Mouse (Mus musculus) spleen, adult 12 weeks (tissue): ENCODE measurements around the gene Gsdma2.
A peak's percentile ranks its signal among the peaks of the same experiment; 100 is the strongest.
"Not testable (repeated sequence)": the region's sequence is repeated elsewhere in the genome, so short reads cannot be mapped to it uniquely, and the experiment has no call there.

Source experiments
- DNase-seq: peaks from one replicate; pipeline ENCODE4 v3.0.0; 2022; ENCODE audit warnings: low spot score

The Gsdma2 gene

GRCm38 (mm10) chr11:98646459-98646858, at the start of gene Gsdma2:
Gene Gsdma2, plus strand, starts transcription at chr11:98646759.
- DNase-seq = no peak

DNA sequence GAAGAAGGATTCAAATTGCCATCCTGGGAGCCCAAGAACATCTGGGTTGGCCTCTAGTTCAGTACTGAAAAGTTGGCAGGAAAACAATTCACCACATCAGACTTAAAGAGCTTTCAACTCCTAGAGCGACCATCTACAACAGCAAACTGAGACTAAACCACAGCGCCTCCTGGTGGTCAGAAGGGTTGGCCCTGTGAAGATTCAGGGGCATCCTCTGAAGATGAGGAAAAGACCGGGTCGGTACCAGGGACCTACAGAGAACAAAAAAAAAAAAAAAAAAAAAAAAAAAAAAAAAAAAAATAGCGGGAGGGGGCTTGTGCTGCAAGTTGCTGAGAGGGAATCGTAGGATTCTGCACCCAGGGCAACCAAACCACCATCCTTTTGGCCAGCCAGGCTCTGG, 49.2 kb upstream of the Gsdma2 start:
- DNase-seq = peak; percentile 74

DNA sequence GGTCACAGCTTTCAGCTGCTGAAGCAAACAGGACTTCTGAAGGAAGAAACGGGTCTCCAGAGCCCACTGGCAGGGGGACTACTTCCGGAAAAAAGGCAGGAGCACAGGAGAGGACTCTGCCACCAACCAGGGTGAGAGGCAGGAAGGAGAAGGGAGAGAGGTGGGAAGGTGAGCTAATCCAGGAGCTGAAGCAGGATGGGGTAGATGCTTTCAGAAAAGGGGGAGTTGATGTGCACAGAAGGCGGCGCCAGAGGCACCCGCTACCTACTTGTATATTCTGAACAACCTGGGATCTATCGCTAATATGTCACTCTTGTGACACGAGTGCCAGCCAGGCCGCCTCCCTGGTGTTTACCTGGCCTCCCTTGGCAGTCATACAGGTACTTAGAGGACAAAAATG, 48.6 kb upstream of the Gsdma2 start, which contains the start of gene Lrrc3c:
Gene Lrrc3c (plus strand): TSS at position 301 of the 400 bp plus-strand sequence.
- DNase-seq = no peak

GRCm38 (mm10) chr11:98598851-98599290, 47.7 kb upstream of the Gsdma2 start:
- no peak for DNase-seq

GRCm38 (mm10) chr11:98599291-98599690, 47.3 kb upstream of the Gsdma2 start:
- DNase-seq = no peak

DNA sequence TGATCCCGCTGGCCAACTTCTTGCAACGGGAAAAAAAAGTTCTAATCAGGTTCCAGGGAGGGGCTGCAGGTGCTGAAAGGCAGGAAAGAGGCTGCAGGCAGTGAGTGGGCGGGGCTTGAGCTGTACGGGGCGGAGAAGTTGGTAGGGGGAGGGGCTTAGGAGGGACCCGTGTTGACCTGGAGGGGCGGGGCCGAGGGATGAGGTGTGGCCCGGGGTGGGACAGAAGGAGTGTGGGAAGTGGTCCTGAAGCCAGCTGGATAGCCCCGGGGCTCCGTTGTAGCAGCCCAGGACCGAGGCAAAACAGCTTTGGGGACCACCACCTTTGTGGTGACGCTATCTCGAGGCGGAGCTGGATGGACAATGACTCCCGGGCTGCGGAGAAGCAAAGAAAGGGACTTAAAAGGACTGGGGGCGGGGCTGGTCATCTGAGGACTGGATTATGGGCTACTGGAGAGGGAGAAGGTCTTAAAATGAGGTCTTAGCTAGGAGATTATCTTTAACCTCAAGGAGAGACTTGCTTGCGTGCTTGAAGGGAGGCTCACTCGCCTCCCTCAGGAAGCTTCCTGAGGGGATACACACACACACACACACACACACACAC, 44.4 kb upstream of the Gsdma2 start:
- no peak for DNase-seq

DNA sequence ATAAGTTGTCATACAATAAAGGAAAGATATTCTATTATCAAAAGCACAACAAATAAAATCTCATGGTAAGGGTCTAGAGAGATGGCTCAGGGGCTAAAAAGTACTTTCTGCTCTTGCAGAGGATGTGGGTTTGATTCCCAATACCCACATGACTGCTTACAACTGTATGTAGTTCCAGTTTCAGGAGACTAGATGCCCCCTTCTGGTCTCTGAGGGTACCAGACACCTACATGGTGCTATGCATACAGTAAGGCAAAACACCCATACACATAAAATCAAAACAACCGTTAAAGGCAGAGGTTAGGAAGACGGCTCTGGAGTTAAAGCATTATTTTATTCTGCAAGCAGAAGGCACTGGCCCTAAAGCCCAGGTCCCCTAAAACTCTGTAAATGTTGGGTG, 42.6 kb upstream of the Gsdma2 start:
- DNase-seq = no peak

- not testable (repeated sequence) for DNase-seq
Observed at GRCm38 (mm10) chr11:98604911-98605310, 41.6 kb upstream of the Gsdma2 start.

GRCm38 (mm10) chr11:98606763-98607162, 39.8 kb upstream of the Gsdma2 start:
- no peak for DNase-seq

- DNase-seq = no peak
Observed at GRCm38 (mm10) chr11:98620791-98621190, 25.8 kb upstream of the Gsdma2 start.

GRCm38 (mm10) chr11:98623981-98624380, 22.6 kb upstream of the Gsdma2 start:
- not testable (repeated sequence) for DNase-seq

DNA sequence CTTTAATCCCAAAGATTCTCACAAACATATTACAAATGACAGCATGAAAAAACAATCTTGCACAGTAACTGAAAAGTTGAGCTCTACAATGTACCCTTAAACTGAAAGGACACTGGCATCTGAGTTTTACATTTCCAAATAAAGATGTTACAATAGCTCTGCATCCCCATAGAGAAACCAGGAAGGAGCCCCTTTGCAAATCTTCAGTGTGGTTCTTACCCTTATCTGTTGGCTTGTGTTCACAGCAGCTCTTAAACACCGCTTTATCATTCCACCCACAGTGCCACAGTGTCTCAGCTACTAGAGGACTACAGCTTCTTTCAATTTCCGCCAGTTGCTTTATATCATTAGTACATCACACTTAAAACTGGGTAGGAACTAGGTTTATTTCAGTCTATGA, 22.2 kb upstream of the Gsdma2 start:
- DNase-seq = not testable (repeated sequence)

DNA sequence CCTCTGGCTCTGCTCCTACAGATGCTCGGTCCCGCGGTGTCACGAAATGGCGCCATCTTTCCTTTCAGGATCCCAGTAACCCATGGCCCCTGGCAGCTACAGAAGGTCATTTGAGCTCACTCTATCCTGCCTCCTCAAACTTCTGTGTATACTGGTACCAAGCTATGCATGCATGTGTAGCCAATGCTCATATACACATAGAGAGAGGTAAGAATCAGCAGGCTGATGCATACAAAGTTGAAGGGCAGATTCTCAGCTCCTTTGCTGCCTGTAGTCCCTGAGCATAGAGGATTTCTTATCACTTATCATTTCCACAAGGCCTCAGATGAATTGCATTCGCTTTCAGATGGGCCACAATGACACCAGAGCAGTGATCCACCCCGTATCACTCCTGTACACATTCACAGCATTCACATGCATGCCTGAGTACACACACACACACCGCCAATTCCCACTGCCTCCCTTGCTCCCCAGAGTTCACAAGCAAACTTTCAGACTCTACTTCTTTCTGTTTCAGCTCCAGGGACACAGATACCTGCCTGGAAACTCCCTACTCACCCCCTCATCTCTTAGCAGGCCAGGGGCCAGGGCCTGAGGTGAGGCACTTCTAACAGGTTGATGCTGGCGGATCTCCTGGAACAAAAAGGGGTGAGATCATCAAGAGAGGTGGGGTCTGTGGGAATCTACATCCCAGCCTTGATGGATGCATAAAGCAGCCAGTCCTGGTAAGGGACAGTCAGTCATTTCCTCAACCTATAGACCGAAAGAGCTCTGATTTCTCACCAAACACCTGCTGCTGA, 20.7 kb upstream of the Gsdma2 start, which contains the start of the genes Gm12355 and Gsdma3:
Gene Gm12355 (minus strand): TSS at position 51 of the 800 bp plus-strand sequence.
Gene Gsdma3 (plus strand): TSS at position 750 of the 800 bp plus-strand sequence.
- DNase-seq = no peak

GRCm38 (mm10) chr11:98628706-98629105, 17.9 kb upstream of the Gsdma2 start:
- DNase-seq = no peak

GRCm38 (mm10) chr11:98630646-98631045, 15.9 kb upstream of the Gsdma2 start:
- no peak for DNase-seq

DNA sequence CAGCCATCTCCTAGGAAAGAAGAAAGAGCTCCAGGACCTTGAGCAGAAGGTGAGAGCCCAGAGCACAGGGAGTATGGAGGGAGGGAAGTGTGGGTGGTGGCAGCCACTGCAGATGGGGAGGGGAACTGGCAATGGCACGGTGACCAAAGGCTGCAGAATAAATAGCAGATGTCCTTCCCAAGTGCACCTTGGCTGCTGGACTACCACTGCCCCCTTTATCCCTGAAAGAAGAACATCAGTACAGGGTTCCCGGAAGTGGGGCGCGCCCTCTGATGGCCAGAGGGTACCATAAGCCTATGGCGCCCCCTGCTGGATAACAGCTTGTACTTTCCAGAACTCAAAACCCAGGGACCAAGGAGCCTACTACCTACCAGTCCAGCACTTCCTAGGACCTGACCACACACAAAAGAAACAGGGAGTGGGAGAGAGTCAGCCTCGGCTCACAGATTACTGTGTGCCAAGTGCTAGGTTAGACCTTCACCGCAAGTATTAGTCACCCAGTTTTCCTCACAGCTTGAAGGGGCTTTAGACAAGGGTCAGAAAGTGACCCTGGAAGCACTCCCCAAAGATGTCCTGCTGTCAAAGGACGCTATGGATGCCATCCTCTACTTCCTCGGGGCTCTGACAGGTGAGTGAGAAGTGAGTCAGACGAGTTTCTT, 11.1 kb upstream of the Gsdma2 start:
- peak; percentile 12 for DNase-seq

- DNase-seq = no peak
Observed at GRCm38 (mm10) chr11:98637501-98637900, 9.1 kb upstream of the Gsdma2 start.

DNA sequence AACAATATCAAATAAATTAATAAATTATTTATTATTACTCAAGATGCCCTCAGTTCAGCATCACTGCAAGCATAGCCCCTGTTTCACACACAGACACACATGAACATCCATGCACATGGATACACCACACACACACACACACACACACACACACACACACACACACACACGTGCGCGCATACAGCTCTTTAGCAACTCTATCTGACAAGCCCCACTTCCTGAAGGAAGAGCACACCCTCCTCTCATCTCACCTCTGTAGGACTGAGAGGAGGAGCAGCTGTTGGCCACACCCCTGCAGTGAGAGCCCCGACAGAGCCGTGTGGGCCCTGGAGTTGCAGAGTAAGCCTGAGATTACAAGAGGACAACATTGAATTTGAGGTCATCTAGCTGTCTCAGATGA, 6.5 kb upstream of the Gsdma2 start:
- DNase-seq = no peak

GRCm38 (mm10) chr11:98644757-98645156, 1.8 kb upstream of the Gsdma2 start:
- no peak for DNase-seq

DNA sequence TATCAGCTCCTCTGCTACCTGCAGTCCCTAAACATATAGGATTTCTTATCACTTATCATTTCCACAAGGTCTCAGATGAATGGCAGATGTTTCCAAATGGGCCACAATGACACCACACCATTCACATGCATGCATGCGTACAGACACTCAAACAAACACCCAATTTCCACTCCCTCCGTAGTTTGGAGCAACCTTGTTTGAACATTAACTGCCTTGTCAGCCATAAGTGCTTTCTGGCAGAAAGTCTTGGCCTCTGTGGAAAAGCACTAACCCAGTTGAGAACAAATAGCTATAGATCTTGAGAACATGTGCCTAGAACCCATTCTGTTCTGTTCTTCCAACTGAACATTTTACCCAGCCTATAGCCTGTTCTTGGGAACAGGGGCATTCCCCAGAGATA, 613 bp upstream of the Gsdma2 start:
- DNase-seq = no peak

- DNase-seq = peak; percentile 31
Observed at GRCm38 (mm10) chr11:98655076-98655475, 8.5 kb downstream of the Gsdma2 start.

DNA sequence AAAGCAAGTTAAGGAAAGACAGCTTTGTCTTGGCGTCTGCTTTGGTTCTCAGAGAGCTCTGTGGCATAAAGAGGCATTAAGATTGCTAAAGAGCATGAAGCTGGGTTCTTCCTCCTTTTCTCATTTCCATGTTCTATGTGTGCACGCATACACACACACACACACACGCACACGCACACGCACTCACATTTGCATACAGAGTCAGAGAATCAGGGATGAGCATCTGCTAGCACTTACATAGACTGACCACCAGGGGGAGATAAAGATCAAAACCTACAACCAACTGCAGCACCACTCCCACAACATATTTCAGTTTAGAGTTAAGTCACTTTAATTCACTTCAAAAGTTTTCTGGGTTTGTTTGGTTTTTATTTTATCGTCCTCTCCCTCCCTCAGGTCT, 14.0 kb downstream of the Gsdma2 start:
- no peak for DNase-seq

DNA sequence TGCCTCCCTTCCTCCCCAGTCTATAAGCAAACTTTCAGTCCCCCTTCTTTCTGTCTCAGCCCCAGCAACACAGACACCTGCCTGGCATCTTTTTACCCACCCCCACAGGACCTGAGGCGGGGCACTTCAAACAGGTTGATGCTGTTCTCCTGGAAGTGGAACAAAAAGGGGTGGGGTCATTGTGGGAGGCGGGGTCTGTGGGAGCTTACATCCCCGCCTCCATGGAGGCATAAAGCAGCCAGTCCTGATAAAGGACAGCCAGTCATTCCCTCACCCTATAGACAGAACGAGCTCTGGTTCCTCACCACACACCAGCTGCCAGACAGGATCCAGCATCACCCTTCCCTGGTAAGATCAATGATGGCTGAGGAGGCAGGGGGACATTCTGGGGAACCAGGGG, 17.5 kb downstream of the Gsdma2 start, which contains the start of gene Gsdma:
Gene Gsdma (plus strand): TSS at position 261 of the 400 bp plus-strand sequence.
- no peak for DNase-seq
